Mouse (Mus musculus): ENCODE results near the gene Trim71. TPM values are rescaled to one million over a fixed set of nuclear protein-coding genes. Genes with fewer than 3 reads are reported as not detected.

The Trim71 gene
- polyA plus RNA-seq, 1 experiment from 2014 or later = 2.2 TPM

DNA sequence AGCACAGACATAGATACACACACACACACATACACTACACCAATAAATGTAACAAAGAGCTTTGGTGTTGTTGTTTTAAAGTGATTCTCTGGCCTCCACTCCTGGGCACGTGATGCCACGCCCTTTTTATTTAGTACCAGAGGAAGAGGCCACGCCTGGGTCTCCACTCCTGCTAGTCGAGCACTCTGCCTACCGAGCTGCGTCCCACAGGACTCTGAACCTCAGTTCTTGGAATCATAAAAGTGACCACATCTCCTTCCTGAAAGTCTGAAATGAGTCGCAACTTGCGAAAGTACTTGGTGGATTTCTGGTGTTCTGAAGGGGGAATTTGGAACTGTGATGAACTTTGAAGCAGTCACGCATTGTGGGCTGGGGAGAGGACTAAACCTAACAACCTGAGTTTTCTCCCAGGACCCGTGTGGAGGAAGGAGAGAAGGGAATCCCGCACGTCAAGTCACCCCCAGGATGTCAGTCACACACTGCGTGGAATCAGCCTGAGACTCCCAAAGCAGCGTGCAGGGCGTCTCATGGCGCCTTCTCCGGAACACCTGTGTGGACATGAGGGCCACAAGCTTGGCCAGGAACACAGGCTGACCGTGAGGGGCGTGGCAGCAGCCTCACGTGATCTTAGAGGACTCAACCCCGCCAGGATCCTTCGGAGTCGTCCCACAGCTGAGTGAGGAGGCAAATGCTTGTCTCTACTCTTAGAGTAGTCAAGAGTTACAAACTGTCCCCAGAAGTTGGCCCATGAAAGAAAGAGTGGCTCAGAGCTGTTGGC is 76.5 kb downstream of the Trim71 start:
- Histone ChIP-seq H3K9me3 (ENCODE audit: control insufficient read depth, low read length) (no peaks in the 10 kb centered on the region), H3K4me1 (ENCODE audit: control insufficient read depth, insufficient read depth, low read length) (no peaks in the 10 kb centered on the region), H3K36me3 (ENCODE audit: control insufficient read depth, insufficient read depth, low read length) (no peaks in the 10 kb centered on the region), H3K4me2 (no peak overlapping the region), H3K27me3 (ENCODE audit: control insufficient read depth, insufficient read depth, low read length) (no peaks in the 10 kb centered on the region), H3K4me3 (ENCODE audit: low read depth, low read length) (no peak overlapping the region), H3K27ac (ENCODE audit: low read depth, low read length) (no peak overlapping the region), H3K9ac (ENCODE audit: low read length) (no peak overlapping the region)
- no peak for DNase-seq (ENCODE audit: low spot score, missing footprints)
- ATAC-seq (ENCODE audit: low FRiP score) = no peak
- WGBS = 86% methylated on average over 23 of the region's 23 CpGs

DNA sequence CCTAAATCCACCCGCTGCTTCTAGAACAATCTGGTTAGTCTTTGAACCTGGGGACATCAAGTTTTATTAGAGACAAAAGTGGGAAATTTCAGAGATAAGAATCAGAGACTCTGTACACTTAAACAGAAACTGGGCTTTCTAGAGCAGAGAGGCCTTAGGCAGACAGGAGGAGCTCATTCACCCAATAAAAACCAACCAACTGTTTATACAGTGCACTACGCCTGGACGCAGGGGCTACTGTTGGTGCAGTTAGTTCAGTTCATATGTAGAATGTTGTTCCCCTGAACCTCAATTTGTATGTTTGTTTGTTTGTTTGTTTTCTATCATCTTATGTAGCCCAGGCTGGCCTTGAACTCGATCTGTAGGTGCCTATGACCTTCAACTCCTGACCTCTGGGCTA is 77.4 kb downstream of the Trim71 start:
- no peak for DNase-seq (ENCODE audit: low spot score, missing footprints)
- WGBS = 90% methylated on average over 4 of the region's 4 CpGs
- no peaks in the 10 kb centered on the region for H3K27me3 ChIP-seq (ENCODE audit: control insufficient read depth, insufficient read depth, low read length)
- no peak overlapping the region for H3K4me3 ChIP-seq (ENCODE audit: low read depth, low read length)
- no peak overlapping the region for H3K4me2 ChIP-seq
- no peak overlapping the region for H3K27ac ChIP-seq (ENCODE audit: low read depth, low read length)
- no peaks in the 10 kb centered on the region for H3K4me1 ChIP-seq (ENCODE audit: control insufficient read depth, insufficient read depth, low read length)
- ATAC-seq (ENCODE audit: low FRiP score) = no peak
- no peak overlapping the region for H3K9ac ChIP-seq (ENCODE audit: low read length)
- H3K9me3 ChIP-seq (ENCODE audit: control insufficient read depth, low read length) = no peaks in the 10 kb centered on the region
- H3K36me3 ChIP-seq (ENCODE audit: control insufficient read depth, insufficient read depth, low read length) = no peaks in the 10 kb centered on the region

DNA sequence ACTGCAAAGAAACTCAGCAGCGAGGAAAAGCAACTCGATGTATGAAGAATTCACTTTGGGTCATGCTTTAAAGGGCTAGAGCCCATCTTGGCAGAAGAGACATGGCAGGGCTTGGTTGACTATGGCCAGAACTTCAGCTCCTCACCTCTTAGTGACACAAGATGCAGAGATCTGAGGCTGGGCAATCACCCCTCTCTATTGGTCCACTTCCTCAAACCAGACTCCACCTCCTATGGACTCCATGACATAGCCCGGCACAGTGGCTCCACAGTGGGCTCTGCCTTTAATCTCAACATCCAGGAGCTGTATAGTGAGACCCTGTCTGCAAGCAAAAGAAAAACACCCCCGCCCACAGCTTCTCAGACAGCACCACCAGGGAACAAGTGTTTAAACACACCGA is 79.4 kb downstream of the Trim71 start:
- no peak overlapping the region for H3K27ac ChIP-seq (ENCODE audit: low read depth, low read length)
- DNase-seq (ENCODE audit: low spot score, missing footprints) (no peak), ATAC-seq (ENCODE audit: low FRiP score) (no peak)
- H3K4me3 ChIP-seq (ENCODE audit: low read depth, low read length) = no peak overlapping the region
- H3K4me2 ChIP-seq = no peak overlapping the region
- H3K27me3 ChIP-seq (ENCODE audit: control insufficient read depth, insufficient read depth, low read length) = no peaks in the 10 kb centered on the region
- no peaks in the 10 kb centered on the region for H3K36me3 ChIP-seq (ENCODE audit: control insufficient read depth, insufficient read depth, low read length)
- no peaks in the 10 kb centered on the region for H3K4me1 ChIP-seq (ENCODE audit: control insufficient read depth, insufficient read depth, low read length)
- no peak overlapping the region for H3K9ac ChIP-seq (ENCODE audit: low read length)
- 85% methylated on average over 5 of the region's 5 CpGs for WGBS
- H3K9me3 ChIP-seq (ENCODE audit: control insufficient read depth, low read length) = no peaks in the 10 kb centered on the region

DNA sequence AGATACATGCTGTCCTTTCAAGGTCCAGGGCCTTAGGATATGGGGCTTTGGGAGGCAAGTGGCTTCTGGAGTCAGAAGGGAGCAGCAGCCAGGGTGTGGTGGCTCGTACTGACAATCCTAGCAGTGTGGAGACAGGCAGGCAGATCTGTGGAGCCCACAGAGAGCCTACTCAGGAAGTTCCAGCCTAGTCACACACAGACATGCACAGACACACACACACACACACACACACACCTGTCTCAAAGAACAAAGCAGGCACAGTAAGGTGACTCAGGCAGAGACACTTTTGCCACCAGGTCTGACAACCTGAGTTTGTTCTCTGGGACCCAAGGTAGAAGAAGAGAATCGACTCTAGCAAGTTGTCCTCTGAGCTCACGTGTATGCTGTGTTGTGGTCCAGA is 83.2 kb downstream of the Trim71 start:
- 78% methylated on average over 3 of the region's 3 CpGs for WGBS
- H3K4me2 ChIP-seq = no peak overlapping the region
- no peak overlapping the region for H3K27ac ChIP-seq (ENCODE audit: low read depth, low read length)
- no peak for ATAC-seq (ENCODE audit: low FRiP score)
- H3K4me1 ChIP-seq (ENCODE audit: control insufficient read depth, insufficient read depth, low read length) = no peaks in the 10 kb centered on the region
- H3K4me3 ChIP-seq (ENCODE audit: low read depth, low read length) = no peak overlapping the region
- H3K9ac ChIP-seq (ENCODE audit: low read length) = no peak overlapping the region
- no peaks in the 10 kb centered on the region for H3K36me3 ChIP-seq (ENCODE audit: control insufficient read depth, insufficient read depth, low read length)
- H3K27me3 ChIP-seq (ENCODE audit: control insufficient read depth, insufficient read depth, low read length) = no peaks in the 10 kb centered on the region
- H3K9me3 ChIP-seq (ENCODE audit: control insufficient read depth, low read length) = no peaks in the 10 kb centered on the region
- DNase-seq (ENCODE audit: low spot score, missing footprints) = no peak

DNA sequence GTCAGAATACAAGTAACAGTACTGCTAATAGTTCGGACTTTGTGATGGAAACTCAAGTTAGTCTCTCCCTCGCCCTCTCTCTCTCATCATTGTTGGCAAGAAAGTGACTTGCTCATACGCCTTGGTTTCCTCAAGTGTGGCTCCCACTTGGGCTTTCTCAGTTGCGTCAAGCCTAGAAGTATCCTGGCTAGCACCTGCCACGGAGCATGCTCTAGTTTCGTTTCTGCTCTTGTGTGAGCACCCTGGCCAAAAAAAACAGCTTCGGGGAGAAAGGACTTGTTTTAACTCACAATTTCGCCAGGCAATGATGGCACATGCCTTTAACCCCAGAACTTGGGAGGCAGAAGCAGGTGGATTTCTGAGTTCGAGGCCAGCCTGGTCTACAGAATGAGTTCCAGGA is 87.2 kb downstream of the Trim71 start:
- H3K4me3 ChIP-seq (ENCODE audit: low read depth, low read length) = no peak overlapping the region
- WGBS = 93% methylated on average over 9 of the region's 9 CpGs
- ATAC-seq (ENCODE audit: low FRiP score) = no peak

DNA sequence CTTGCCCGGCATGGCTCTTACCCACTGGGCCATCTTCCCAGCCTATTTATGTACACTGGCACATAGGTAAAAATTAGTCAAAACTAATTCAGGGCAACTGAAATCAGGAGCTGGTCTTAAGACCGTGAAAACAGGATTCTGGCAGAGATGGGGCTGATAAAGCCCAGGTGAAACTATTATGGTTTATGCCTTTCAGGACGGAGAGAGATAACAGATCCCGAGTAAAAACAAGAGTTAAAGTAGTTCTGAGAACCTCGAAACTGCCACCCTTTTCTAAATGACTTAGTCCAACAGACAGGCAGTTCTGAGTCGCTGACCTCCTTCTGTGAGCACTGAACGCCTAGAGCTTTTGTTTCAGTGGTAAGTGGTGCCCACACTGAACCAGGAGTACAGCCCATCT is 92.3 kb downstream of the Trim71 start:
- Histone ChIP-seq H3K4me2 (no peak overlapping the region), H3K27ac (ENCODE audit: low read depth, low read length) (no peak overlapping the region), H3K9ac (ENCODE audit: low read length) (no peak overlapping the region), H3K4me1 (ENCODE audit: control insufficient read depth, insufficient read depth, low read length) (0 out of 2 replicates have a peak, but pooled peaks cover 2% of the 10 kb centered on the region), H3K36me3 (ENCODE audit: control insufficient read depth, insufficient read depth, low read length) (no peaks in the 10 kb centered on the region), H3K4me3 (ENCODE audit: low read depth, low read length) (no peak overlapping the region), H3K27me3 (ENCODE audit: control insufficient read depth, insufficient read depth, low read length) (no peaks in the 10 kb centered on the region), H3K9me3 (ENCODE audit: control insufficient read depth, low read length) (no peaks in the 10 kb centered on the region)
- WGBS = 82% methylated on average over 7 of the region's 7 CpGs
- DNase-seq (ENCODE audit: low spot score, missing footprints) (no peak), ATAC-seq (ENCODE audit: low FRiP score) (no peak)

More for the DNA sequence above, 87.2 kb downstream of the Trim71 start:
- H3K9me3 ChIP-seq (ENCODE audit: control insufficient read depth, low read length) = no peaks in the 10 kb centered on the region
- no peak for DNase-seq (ENCODE audit: low spot score, missing footprints)
- no peaks in the 10 kb centered on the region for H3K27me3 ChIP-seq (ENCODE audit: control insufficient read depth, insufficient read depth, low read length)
- no peaks in the 10 kb centered on the region for H3K4me1 ChIP-seq (ENCODE audit: control insufficient read depth, insufficient read depth, low read length)
- H3K4me2 ChIP-seq = no peak overlapping the region
- no peak overlapping the region for H3K9ac ChIP-seq (ENCODE audit: low read length)
- no peaks in the 10 kb centered on the region for H3K36me3 ChIP-seq (ENCODE audit: control insufficient read depth, insufficient read depth, low read length)
- H3K27ac ChIP-seq (ENCODE audit: low read depth, low read length) = no peak overlapping the region

DNA sequence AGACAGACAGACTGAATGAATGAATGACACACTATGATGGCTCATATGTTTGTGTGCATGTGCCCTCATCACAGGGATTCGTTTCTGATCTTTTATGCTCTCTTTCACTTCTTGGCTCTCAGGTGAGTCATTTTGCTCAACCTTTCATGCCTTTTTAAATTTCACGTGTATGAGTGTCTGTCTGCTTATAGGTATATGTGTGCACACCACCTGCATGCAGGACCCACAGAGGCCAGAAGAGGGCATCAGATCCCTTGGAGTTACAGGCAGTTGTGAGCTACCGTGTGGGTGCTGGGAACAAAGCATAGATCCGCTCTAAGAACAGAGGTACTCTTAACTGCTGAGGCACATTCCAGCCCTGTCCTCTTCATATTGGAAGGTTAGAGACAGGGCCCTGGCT is 95.5 kb downstream of the Trim71 start:
- Histone ChIP-seq H3K9me3 (ENCODE audit: control insufficient read depth, low read length) (no peaks in the 10 kb centered on the region), H3K27ac (ENCODE audit: low read depth, low read length) (no peak overlapping the region), H3K4me1 (ENCODE audit: control insufficient read depth, insufficient read depth, low read length) (0 out of 2 replicates have a peak, but pooled peaks cover 2% of the 10 kb centered on the region), H3K4me3 (ENCODE audit: low read depth, low read length) (no peak overlapping the region), H3K27me3 (ENCODE audit: control insufficient read depth, insufficient read depth, low read length) (no peaks in the 10 kb centered on the region), H3K9ac (ENCODE audit: low read length) (no peak overlapping the region), H3K4me2 (no peak overlapping the region), H3K36me3 (ENCODE audit: control insufficient read depth, insufficient read depth, low read length) (no peaks in the 10 kb centered on the region; the same call in 1 of the 2 replicates)
- DNase-seq (ENCODE audit: low spot score, missing footprints) (no peak), ATAC-seq (ENCODE audit: low FRiP score) (no peak)
- WGBS = 90% methylated on average over 4 of the region's 4 CpGs

DNA sequence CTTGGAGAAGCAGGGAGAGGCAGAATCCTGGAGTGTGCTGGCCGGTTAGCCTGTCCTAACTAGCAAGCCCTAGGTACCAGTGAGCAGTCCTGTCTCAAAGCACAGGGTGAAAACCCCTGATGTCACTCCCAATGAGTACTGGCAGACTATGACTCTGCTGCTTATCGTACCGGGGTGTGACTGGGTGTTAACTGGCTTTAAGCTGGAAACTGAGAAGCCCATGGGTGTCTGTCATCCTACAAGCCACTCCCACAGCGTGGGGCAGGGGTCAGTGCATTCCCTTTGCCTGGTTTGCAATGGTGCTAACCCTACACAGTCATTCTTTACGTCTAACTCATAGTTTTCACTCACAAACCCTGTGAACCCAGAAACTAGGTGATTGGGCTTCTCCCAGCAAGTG is 96.0 kb downstream of the Trim71 start:
- no peak overlapping the region for H3K27ac ChIP-seq (ENCODE audit: low read depth, low read length)
- DNase-seq (ENCODE audit: low spot score, missing footprints) = no peak

DNA sequence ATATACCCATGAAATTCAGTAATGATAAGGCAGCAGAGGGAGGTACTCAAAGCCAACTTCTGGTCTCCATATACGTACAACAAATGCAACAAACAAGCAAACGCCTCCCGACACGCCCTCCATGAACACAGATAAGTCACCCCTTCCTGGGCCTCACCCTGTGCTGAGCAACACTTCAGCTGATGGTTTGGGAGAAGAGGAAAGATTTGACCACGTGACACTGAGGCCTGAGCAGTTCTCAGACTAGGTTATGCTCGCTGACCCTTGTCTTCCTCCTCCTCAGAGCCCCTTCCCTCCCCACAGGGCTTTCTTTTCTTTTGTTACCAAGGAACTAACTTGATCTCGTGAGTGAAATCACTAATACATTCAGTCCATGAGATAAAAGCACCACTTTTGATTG is 97.3 kb downstream of the Trim71 start:
- DNase-seq (ENCODE audit: low spot score, missing footprints) (no peak), ATAC-seq (ENCODE audit: low FRiP score) (no peak)
- Histone ChIP-seq H3K4me1 (ENCODE audit: control insufficient read depth, insufficient read depth, low read length) (0 out of 2 replicates have a peak, but pooled peaks cover 2% of the 10 kb centered on the region), H3K9ac (ENCODE audit: low read length) (no peak overlapping the region), H3K27me3 (ENCODE audit: control insufficient read depth, insufficient read depth, low read length) (no peaks in the 10 kb centered on the region), H3K27ac (ENCODE audit: low read depth, low read length) (no peak overlapping the region), H3K9me3 (ENCODE audit: control insufficient read depth, low read length) (no peaks in the 10 kb centered on the region), H3K36me3 (ENCODE audit: control insufficient read depth, insufficient read depth, low read length) (no peaks in the 10 kb centered on the region; the same call in 1 of the 2 replicates), H3K4me3 (ENCODE audit: low read depth, low read length) (no peak overlapping the region), H3K4me2 (no peak overlapping the region)
- 59% methylated on average over 7 of the region's 7 CpGs for WGBS

More for the DNA sequence above, 96.0 kb downstream of the Trim71 start:
- Histone ChIP-seq H3K36me3 (ENCODE audit: control insufficient read depth, insufficient read depth, low read length) (no peaks in the 10 kb centered on the region; the same call in 1 of the 2 replicates), H3K9me3 (ENCODE audit: control insufficient read depth, low read length) (no peaks in the 10 kb centered on the region), H3K9ac (ENCODE audit: low read length) (no peak overlapping the region), H3K27me3 (ENCODE audit: control insufficient read depth, insufficient read depth, low read length) (no peaks in the 10 kb centered on the region), H3K4me1 (ENCODE audit: control insufficient read depth, insufficient read depth, low read length) (0 out of 2 replicates have a peak, but pooled peaks cover 2% of the 10 kb centered on the region), H3K4me3 (ENCODE audit: low read depth, low read length) (no peak overlapping the region), H3K4me2 (no peak overlapping the region)
- ATAC-seq (ENCODE audit: low FRiP score) = no peak
- WGBS = 85% methylated on average over 5 of the region's 5 CpGs
